Mouse (Mus musculus): ENCODE measurements around the gene Ptch2. TPM values are rescaled to one million over a fixed set of nuclear protein-coding genes. Genes with fewer than 3 reads are reported as not detected.
A peak's percentile ranks its signal among the peaks of the same experiment; 100 is the strongest.

The Ptch2 gene
- polyA plus RNA-seq, 1 experiment from 2014 or later, result 4.5 TPM

DNA sequence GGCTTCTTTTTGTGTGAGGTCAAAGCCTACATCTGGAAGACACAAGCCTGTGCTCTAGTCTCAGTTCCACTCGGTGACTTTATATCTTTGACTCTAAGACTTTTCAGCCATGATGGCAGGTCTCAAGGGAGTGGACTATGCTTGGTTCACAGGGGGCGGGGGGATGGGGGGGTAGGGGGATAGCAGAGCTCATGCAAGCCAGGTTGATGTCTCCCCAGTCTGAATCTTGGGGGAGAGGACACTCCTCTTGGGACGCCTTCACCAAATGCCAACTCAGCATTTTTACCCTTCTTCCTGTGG lies 28.3 kb downstream of the Ptch2 start:
- H3K36me3 ChIP-seq, result peaks cover 15% of the 10 kb centered on the region
- ATAC-seq (ENCODE audit: low FRiP score), result no peak
- WGBS, result 91% methylated on average over 3 of the region's 3 CpGs
- H3K9me3 ChIP-seq (replicated peaks), result no peaks in the 10 kb centered on the region
- H3K4me3 ChIP-seq, result no peak overlapping the region
- H3K9ac ChIP-seq, result no peak overlapping the region
- no peak overlapping the region for H3K4me2 ChIP-seq (replicated peaks)
- no peaks in the 10 kb centered on the region for H3K27me3 ChIP-seq
- H3K4me1 ChIP-seq, result peaks cover 35% of the 10 kb centered on the region
- H3K27ac ChIP-seq, result no peak overlapping the region

DNA sequence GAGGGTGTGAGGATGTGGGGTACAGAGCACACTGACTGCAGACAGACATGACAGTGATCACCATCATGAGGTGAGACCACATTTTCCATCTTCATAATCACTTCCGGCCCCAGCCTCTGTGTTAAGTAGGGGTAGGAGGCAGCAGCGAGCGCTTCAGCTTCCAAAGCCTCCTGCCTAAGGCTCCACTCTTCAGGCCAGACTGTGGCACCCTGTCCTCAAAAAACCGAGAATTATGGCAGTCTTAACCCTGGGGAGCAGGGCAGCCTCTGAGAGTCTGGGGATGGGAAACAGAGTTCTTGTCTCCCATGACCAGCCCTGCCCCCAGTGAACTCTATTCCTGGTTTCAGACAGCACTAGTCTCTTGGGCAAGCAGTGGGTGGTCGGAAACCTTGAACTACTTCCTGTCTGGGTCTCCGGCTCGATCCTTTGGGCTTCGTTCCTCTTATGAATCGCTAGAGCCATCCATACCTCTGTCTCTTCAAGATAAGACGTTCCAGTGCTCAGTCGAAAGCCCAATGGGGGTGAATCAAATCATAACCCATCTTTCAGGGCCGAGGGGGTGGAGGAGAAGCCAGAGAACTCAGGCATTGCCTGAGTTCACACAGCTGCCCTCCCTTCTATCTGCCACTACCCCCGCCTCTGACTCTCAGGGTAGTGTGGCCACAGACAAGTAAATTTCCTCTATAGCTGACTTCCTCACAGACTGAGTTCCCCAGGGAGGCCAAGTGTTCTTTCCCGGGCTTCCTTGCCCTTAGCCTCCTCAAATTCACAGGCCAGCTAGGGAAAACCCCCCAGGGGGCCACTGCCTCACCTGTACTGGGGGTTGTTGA lies 28.9 kb downstream of the Ptch2 start:
- H3K9ac ChIP-seq, result peak overlapping the region; percentile 27; the same call in 1 of the 2 replicates
- H3K27ac ChIP-seq, result peak overlapping the region; percentile 79
- peaks cover 33% of the 10 kb centered on the region for H3K4me1 ChIP-seq
- peaks cover 19% of the 10 kb centered on the region for H3K36me3 ChIP-seq
- WGBS, result 60% methylated on average over 14 of the region's 14 CpGs
- H3K4me2 ChIP-seq (replicated peaks), result no peak overlapping the region
- ATAC-seq (ENCODE audit: low FRiP score), result no peak
- no peak overlapping the region for H3K4me3 ChIP-seq
- no peaks in the 10 kb centered on the region for H3K9me3 ChIP-seq (replicated peaks)
- no peaks in the 10 kb centered on the region for H3K27me3 ChIP-seq

DNA sequence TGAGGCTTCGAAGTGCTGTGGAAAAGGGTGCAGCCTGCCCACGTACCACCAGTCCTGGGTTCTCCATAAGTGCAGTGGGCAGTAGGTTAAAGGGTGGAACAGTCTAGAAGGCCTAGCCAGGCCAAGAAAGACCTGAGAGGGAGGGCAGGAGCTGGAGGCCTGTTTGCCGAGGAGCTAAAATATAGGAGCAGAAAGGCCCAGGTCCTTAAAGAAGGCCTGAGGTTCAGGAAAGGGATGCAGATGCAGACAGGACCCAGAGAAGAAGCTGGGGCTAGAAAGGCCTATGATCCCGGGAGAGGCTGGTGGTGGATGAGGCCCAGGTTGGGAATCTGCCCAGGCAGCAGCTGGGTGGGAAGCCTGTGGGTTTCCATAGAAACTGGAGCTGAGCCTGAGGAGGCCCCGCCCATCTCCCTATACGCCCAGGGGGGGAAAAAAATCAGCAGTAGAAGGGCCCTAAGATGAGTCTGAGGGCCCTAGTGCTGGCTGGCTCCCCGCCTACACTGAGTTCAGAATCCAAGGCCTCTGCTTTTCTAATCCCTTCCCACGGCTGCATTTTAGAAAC lies 29.6 kb downstream of the Ptch2 start, which contains the start of gene Btbd19:
Btbd19 (minus strand) TSS at position 378 of the 562 bp plus-strand sequence.
- 30% methylated on average over 8 of the region's 8 CpGs for WGBS
- Histone ChIP-seq H3K9me3 (replicated peaks) (no peaks in the 10 kb centered on the region), H3K27me3 (no peaks in the 10 kb centered on the region), H3K9ac (peak within 1 kb of the TSS; percentile 36; the same call in 1 of the 2 replicates), H3K36me3 (peaks cover 22% of the 10 kb centered on the region), H3K4me1 (peaks cover 36% of the 10 kb centered on the region), H3K27ac (peak within 1 kb of the TSS; percentile 79), H3K4me3 (no peak within 1 kb of the TSS), H3K4me2 (replicated peaks) (no peak within 1 kb of the TSS; the same call in 1 of the 2 replicates)
- ATAC-seq (ENCODE audit: low FRiP score), result peak; percentile 29; the same call in 1 of the 2 replicates

DNA sequence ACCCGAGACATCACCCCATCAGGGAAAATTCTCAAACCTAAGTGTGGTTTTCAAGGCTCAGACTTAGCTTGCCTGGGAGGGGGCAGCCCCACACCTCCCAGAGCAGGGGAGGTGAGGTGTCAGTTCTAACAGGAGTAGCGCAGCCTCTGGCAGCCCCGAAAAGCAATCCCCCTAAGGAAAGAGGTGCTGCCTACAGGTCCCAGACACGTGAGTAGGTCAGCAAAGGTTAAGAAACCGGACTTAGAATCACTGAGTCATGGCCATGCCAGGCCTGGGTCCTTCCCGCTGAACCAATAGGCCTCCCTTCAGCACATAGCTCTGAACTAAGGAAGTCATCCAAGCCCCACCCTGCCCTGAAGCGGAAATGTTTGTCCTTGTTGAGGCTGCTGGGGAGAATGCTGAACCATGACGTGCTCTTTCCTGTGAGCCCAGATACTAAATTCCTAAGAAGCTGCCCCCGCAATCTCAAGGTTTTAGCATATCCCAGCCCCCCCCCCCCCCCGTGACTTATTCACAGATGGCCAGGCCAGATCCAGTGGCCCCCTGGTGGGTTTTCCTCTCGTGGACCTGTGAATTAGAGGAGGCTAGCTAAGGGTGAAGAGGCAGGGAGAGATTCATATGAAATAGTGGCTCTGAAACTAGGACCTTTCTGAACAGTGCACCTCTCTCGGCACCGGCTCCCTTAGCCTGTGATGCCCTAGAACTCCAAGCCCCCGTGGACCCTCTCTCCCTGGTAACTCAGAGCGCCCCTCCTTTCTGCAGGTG lies 30.2 kb downstream of the Ptch2 start:
- peaks cover 40% of the 10 kb centered on the region for H3K4me1 ChIP-seq
- peak overlapping the region; percentile 79 for H3K27ac ChIP-seq
- no peak for ATAC-seq (ENCODE audit: low FRiP score)
- no peak overlapping the region for H3K4me2 ChIP-seq (replicated peaks)
- peaks cover 22% of the 10 kb centered on the region for H3K36me3 ChIP-seq
- no peak overlapping the region for H3K4me3 ChIP-seq
- no peaks in the 10 kb centered on the region for H3K27me3 ChIP-seq
- peak overlapping the region; percentile 36; the same call in 1 of the 2 replicates for H3K9ac ChIP-seq
- no peaks in the 10 kb centered on the region for H3K9me3 ChIP-seq (replicated peaks)
- WGBS, result 45% methylated on average over 15 of the region's 15 CpGs

DNA sequence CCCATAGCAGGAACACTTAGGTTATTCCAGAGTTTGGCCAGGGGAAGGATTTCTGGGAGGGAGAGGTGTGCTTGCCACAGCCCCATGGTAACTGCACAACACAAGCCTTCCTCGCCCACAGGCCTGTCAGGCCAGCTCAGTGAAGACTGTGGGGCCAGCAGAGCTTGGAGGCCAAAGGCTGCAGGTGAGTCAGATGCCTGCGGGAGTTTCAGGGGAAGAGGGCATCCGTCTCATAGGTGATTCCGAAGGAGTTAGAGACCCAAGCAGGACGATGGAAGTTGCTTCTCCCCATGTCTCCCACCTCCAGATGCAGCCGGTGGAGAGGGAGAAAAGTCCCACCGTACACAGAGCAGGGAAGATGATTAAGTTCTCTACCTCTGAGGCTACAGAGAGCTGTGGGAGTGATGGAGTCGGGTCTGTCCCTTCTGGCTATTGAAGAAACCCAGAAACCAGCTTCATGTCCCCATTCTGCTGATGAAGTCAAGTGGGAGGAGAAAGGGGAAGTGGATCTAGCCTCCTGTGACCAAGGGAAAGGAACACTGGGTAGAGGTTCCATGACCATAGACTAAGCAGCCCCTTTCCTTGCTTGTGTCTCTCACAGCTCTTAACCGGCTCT lies 30.9 kb downstream of the Ptch2 start, which contains the start of gene Tctex1d4:
Tctex1d4 (plus strand) TSS at position 120 of the 616 bp plus-strand sequence.
- peaks cover 22% of the 10 kb centered on the region for H3K36me3 ChIP-seq
- peaks cover 44% of the 10 kb centered on the region for H3K4me1 ChIP-seq
- no peak within 1 kb of the TSS for H3K4me2 ChIP-seq (replicated peaks)
- H3K27me3 ChIP-seq, result 0 out of 2 replicates have a peak, but pooled peaks cover under 1% of the 10 kb centered on the region
- ATAC-seq (ENCODE audit: low FRiP score), result no peak
- H3K9me3 ChIP-seq (replicated peaks), result no peaks in the 10 kb centered on the region
- H3K9ac ChIP-seq, result peak within 1 kb of the TSS; percentile 36; the same call in 1 of the 2 replicates
- 84% methylated on average over 9 of the region's 9 CpGs for WGBS
- H3K27ac ChIP-seq, result peak within 1 kb of the TSS; percentile 79
- H3K4me3 ChIP-seq, result no peak within 1 kb of the TSS

DNA sequence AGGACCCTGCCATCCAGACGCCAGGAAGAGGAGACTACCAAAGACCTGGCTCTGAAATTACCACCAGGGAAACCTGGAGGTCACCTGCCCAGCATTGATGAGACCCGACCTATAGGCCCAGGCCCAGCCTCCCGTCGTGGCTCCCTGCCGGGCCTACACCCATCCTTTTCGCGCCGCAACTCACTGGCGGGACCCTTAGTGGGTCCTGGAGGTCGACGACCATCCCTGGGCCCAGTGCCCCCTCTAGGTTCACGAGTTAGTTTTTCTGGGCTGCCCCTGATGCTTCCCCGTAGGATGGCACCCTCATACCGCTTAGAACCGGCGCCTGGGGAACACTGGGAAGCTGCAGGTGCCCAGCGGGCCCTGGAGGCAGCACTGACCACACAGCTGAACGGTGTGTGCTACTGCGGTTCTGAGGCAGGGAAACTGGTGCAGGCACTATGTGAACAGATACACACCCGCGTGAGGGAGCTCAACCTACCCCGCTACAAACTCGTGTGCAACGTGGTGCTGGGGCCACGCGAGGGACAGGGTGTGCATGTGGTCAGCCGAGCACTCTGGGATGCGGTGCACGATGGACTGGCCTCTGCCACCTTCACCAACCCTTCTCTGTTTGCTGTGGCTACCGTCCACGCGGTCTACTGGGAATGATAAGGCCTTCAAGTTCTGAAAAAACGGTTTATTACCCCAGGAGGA lies 32.3 kb downstream of the Ptch2 start:
- no peak overlapping the region for H3K9ac ChIP-seq
- ATAC-seq (ENCODE audit: low FRiP score), result no peak
- H3K27ac ChIP-seq, result peak overlapping the region; percentile 4; the same call in 1 of the 2 replicates
- no peak overlapping the region for H3K4me3 ChIP-seq
- H3K4me2 ChIP-seq (replicated peaks), result no peak overlapping the region
- 91% methylated on average over 33 of the region's 33 CpGs for WGBS
- peaks cover 54% of the 10 kb centered on the region for H3K4me1 ChIP-seq
- H3K36me3 ChIP-seq, result peaks cover 22% of the 10 kb centered on the region
- H3K27me3 ChIP-seq, result 0 out of 2 replicates have a peak, but pooled peaks cover 11% of the 10 kb centered on the region
- no peaks in the 10 kb centered on the region for H3K9me3 ChIP-seq (replicated peaks)

DNA sequence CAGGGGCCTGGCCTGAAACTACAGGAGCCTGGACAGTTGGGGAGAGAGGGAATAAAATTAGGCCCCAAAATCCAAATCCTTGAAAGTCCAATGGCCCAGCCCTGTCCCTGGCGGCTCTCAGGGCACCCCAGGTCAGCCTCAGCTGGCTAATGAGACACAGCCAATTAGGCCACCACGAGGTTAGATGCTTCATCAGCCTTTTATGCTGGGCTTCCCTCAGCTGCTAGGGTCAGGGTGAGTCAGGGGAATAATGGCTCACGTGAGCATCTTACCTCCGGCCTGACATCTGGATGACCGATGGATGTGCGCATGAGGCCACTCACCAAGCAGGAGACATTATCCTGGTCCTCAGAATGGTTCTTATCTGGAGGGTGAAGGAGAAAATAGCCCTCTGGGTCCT lies 34.9 kb downstream of the Ptch2 start:
- WGBS, result 43% methylated on average over 6 of the region's 6 CpGs
- Histone ChIP-seq H3K4me1 (peaks cover 43% of the 10 kb centered on the region), H3K4me2 (replicated peaks) (peak overlapping the region; percentile 82; the same call in 1 of the 2 replicates)

DNA sequence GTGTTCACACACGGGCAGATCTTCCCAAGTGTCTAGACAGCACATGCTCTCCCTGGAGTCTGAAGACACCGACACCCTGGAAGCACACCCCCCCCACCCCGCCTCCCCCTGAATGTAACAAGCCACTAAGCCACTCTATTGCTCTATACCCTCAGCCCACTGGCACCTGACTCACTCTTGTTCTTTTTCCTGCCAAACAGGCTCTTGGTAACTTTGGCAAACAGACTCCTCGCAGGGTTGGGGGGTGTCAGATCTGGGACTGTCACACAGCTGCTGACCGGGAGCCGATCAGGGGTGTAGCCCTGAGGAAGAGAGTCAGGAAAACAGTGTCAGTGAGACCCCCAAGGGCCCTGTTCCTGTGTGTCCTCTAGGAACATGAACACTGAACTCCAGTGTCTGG lies 35.3 kb downstream of the Ptch2 start:
- peak overlapping the region; percentile 83; the same call in 1 of the 2 replicates for H3K4me3 ChIP-seq
- peak overlapping the region; percentile 29 for H3K9ac ChIP-seq
- peak overlapping the region; percentile 82 for H3K4me2 ChIP-seq (replicated peaks)
- H3K27ac ChIP-seq, result peak overlapping the region; percentile 68
- H3K36me3 ChIP-seq, result peaks cover 22% of the 10 kb centered on the region
- no peak for ATAC-seq (ENCODE audit: low FRiP score)
- H3K4me1 ChIP-seq, result peaks cover 39% of the 10 kb centered on the region
- WGBS, result 46% methylated on average over 6 of the region's 6 CpGs
- no peaks in the 10 kb centered on the region for H3K9me3 ChIP-seq (replicated peaks)
- 0 out of 2 replicates have a peak, but pooled peaks cover 11% of the 10 kb centered on the region for H3K27me3 ChIP-seq

More for the DNA sequence above, 34.9 kb downstream of the Ptch2 start:
- no peaks in the 10 kb centered on the region for H3K9me3 ChIP-seq (replicated peaks)
- no peak overlapping the region for H3K4me3 ChIP-seq
- ATAC-seq (ENCODE audit: low FRiP score), result no peak
- H3K9ac ChIP-seq, result 0 out of 2 replicates have a peak overlapping the region, but pooled peaks have one; percentile 2
- 0 out of 2 replicates have a peak, but pooled peaks cover 11% of the 10 kb centered on the region for H3K27me3 ChIP-seq
- peaks cover 22% of the 10 kb centered on the region for H3K36me3 ChIP-seq
- peak overlapping the region; percentile 68; the same call in 1 of the 2 replicates for H3K27ac ChIP-seq

DNA sequence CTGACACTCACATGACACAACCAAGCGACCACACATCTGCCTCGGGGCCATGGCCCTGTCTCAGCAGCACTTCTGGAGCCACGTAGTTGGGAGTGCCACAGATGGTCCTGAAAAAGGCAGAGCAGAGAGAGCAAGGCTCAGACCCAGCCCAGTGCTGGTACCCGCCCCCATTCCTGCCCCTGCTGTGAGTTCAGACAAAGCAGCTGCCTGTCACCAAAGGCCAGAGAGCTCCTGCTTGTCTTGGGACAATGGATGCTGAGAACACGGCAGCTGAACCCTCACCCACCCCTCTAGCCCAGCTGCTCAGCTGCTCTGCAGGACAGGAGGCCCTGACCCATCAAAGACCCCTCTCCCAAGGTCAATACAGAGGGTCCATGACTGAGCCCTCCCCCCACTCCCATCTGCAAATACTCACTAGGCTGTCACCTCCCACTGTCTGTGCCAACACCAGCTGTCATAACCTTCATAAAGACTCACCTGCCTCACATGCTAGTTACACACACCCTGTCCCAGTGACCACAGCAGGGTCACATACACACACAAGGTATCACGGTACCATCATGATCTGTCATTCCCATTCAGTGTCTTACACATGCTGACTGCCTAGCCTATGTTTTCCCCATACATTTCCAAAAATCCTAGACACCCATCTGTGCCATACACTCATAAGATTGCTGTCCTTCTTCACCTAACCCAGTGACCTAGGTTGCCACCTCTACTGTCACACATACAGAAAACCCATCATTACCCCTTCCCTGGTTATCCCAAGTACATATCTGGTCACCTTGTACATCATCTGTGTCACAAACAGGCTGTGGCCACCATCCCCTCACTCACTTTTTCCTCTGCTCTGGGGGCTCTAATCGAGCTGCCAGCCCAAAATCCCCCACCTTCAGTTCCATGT lies 36.3 kb downstream of the Ptch2 start:
- Histone ChIP-seq H3K9me3 (replicated peaks) (no peaks in the 10 kb centered on the region), H3K9ac (peak overlapping the region; percentile 84), H3K4me2 (replicated peaks) (peak overlapping the region; percentile 82), H3K27me3 (0 out of 2 replicates have a peak, but pooled peaks cover 11% of the 10 kb centered on the region), H3K4me1 (peaks cover 35% of the 10 kb centered on the region), H3K36me3 (peaks cover 22% of the 10 kb centered on the region), H3K27ac (peak overlapping the region; percentile 68), H3K4me3 (peak overlapping the region; percentile 83)
- ATAC-seq (ENCODE audit: low FRiP score), result peak; percentile 70
- WGBS, result 4% methylated on average over 7 of the region's 7 CpGs

DNA sequence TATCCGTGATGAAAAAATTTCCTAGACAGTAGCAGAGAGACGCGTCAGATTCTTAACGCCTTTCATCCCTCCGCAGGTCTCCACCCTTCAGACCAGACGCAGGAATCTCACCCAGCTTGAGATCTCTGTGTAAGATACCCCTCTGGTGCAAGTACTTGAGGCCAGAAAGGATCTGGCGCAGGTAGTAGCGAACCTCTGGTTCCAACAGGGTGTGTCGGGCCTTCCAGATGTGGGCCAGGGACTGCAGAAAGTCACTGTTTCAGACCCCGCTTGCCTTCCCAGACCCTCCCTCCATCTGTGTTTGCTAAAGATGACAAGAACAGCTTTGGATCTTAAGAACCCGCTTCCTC lies 36.9 kb downstream of the Ptch2 start:
- Histone ChIP-seq H3K4me2 (replicated peaks) (peak overlapping the region; percentile 82), H3K27me3 (0 out of 2 replicates have a peak, but pooled peaks cover 11% of the 10 kb centered on the region), H3K36me3 (peaks cover 21% of the 10 kb centered on the region), H3K27ac (0 out of 2 replicates have a peak overlapping the region, but pooled peaks have one; percentile 68), H3K9me3 (replicated peaks) (no peaks in the 10 kb centered on the region), H3K9ac (peak overlapping the region; percentile 84), H3K4me3 (peak overlapping the region; percentile 83), H3K4me1 (peaks cover 35% of the 10 kb centered on the region)
- 3% methylated on average over 11 of the region's 11 CpGs for WGBS
- ATAC-seq (ENCODE audit: low FRiP score), result no peak

Data from hindbrain, embryonic 12.5 days (tissue).